In genomic region chr17:23563595-23564367, GRCm38 (mm10) we compare ENCODE assay signal across 1 mouse cellular context.
TF ChIP-seq lines count a peak whose summit lies in the region.

Gene Zfp213, minus strand, starts transcription at chr17:23564238.

TF ChIP-seq in CH12.LX, 34 proteins besides CTCF, POLR2A, EP300 and RAD21 (continued from another document):
- TF ChIP-seq IRF4 (IDR thresholded peaks at IDR 0.05; ENCODE audit: low read depth, low read length) (peak; percentile 42; the same call in 1 of the 2 replicates), JUND (conservative IDR thresholded peaks at IDR 0.05; ENCODE audit: low read depth, low read length) (no peak), MYC (IDR thresholded peaks at IDR 0.05; ENCODE audit: low read depth, low read length) (peak; percentile 48; the same call in 1 of the 2 replicates), SIN3A (IDR thresholded peaks at IDR 0.05; ENCODE audit: low read length) (peak; percentile 68), USF1 (IDR thresholded peaks at IDR 0.05; ENCODE audit: low read depth, low read length) (no peak), GABPA (IDR thresholded peaks at IDR 0.05; ENCODE audit: insufficient replicate concordance, low read depth, low read length) (no peak; the same call in 1 of the 2 replicates), ELF1 (IDR thresholded peaks at IDR 0.05; ENCODE audit: low read depth, low read length) (peak; percentile 82), MAFK (IDR thresholded peaks at IDR 0.05; ENCODE audit: insufficient replicate concordance, low read length) (no peak), BHLHE40 (IDR thresholded peaks at IDR 0.05; ENCODE audit: low read depth, low read length) (no peak; the same call in 1 of the 2 replicates), NRF1 (IDR thresholded peaks at IDR 0.05; ENCODE audit: low read depth, low read length) (peak; percentile 100), E2F4 (IDR thresholded peaks at IDR 0.05; ENCODE audit: insufficient replicate concordance, low read depth, low read length) (0 out of 2 replicates have a peak, but pooled peaks have one; percentile 37), JUN (IDR thresholded peaks at IDR 0.05; ENCODE audit: insufficient read depth, low read depth, low read length) (no peak), TBP (conservative IDR thresholded peaks at IDR 0.05; ENCODE audit: low read depth, low read length) (peak; percentile 84; the same call in 1 of the 2 replicates), POLR2AphosphoS2 (IDR thresholded peaks at IDR 0.05; ENCODE audit: low read depth, low read length) (peak; percentile 73), CHD2 (IDR thresholded peaks at IDR 0.05; ENCODE audit: low read length) (peak; percentile 69), KAT2A (IDR thresholded peaks at IDR 0.05; ENCODE audit: insufficient replicate concordance, low read length) (peak; percentile 87; the same call in 1 of the 2 replicates), ZMIZ1 (IDR thresholded peaks at IDR 0.05; ENCODE audit: low read depth, low read length) (peak; percentile 96)
